Mouse (Mus musculus): ENCODE measurements around the gene Isg20l2. TPM values are rescaled to one million over a fixed set of nuclear protein-coding genes. Genes with fewer than 3 reads are reported as not detected.
"Not testable (repeated sequence)": the region's sequence is repeated elsewhere in the genome, so short reads cannot be mapped to it uniquely, and the experiment has no call there.

Isg20l2 gene
- polyA plus RNA-seq, 1 experiment from 2014 or later = 13.2 TPM

- WGBS (ENCODE audit: insufficient replicate concordance) = 87% methylated on average over 6 of the region's 6 CpGs
- H3K4me3 ChIP-seq (ENCODE audit: low read depth, low read length) = peak overlapping the region; percentile 91
- H3K36me3 ChIP-seq (replicated peaks; ENCODE audit: insufficient read depth, low read length) = no peaks in the 10 kb centered on the region
- H3K4me2 ChIP-seq (ENCODE audit: low read depth, low read length) = peak overlapping the region; percentile 81; the same call in 1 of the 2 replicates
- ATAC-seq (no peak), DNase-seq (no peak)
- no peaks in the 10 kb centered on the region for H3K27me3 ChIP-seq (ENCODE audit: insufficient read depth, low read length)
- H3K4me1 ChIP-seq (ENCODE audit: insufficient read depth) = peaks cover 19% of the 10 kb centered on the region
- H3K9me3 ChIP-seq (ENCODE audit: low read length) = no peaks in the 10 kb centered on the region; the same call in 1 of the 2 replicates
- H3K9ac ChIP-seq (replicated peaks) = no peak overlapping the region
- H3K27ac ChIP-seq (ENCODE audit: low read depth) = 0 out of 2 replicates have a peak overlapping the region, but pooled peaks have one; percentile 36
- TF ChIP-seq EP300 (IDR thresholded peaks at IDR 0.05; ENCODE audit: low read depth) = no peak
- no peak for TF ChIP-seq CTCF (IDR thresholded peaks at IDR 0.05; ENCODE audit: low read depth)
Measured at GRCm38 (mm10) chr3:87886416-87886815, 43.7 kb upstream of the Isg20l2 start.

- H3K9ac ChIP-seq (replicated peaks); H3K4me3 ChIP-seq (ENCODE audit: low read depth, low read length); H3K4me2 ChIP-seq (ENCODE audit: low read depth, low read length); H3K27ac ChIP-seq (ENCODE audit: low read depth); DNase-seq; H3K9me3 ChIP-seq (ENCODE audit: low read length); H3K36me3 ChIP-seq (replicated peaks; ENCODE audit: insufficient read depth, low read length); H3K27me3 ChIP-seq (ENCODE audit: insufficient read depth, low read length); ATAC-seq: not testable (repeated sequence)
- 70% methylated on average over 4 of the region's 4 CpGs for WGBS (ENCODE audit: insufficient replicate concordance)
- peak; percentile 51 for TF ChIP-seq CTCF (IDR thresholded peaks at IDR 0.05; ENCODE audit: low read depth)
- H3K4me1 ChIP-seq (ENCODE audit: insufficient read depth) = peaks cover 19% of the 10 kb centered on the region
Measured at GRCm38 (mm10) chr3:87887400-87887799, 42.7 kb upstream of the Isg20l2 start.

DNA sequence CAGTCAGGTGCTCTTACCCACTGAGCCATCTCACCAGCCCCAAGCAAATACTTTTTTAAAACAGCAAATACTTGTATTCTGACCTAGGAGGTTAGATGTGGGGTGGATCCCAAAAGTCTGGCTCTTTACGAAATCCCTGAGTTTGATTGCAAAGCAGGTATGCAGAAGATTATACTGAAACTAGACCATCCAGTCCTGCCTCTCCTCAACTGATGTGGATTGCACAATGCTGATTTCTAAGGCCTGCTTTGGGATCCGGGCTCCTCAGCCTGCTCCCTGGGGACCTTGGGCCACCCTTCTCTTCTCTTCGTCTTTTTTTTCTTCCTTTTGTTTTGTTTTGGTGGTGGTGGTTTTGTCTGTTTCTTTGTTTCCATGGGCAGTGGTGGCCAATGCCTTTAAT is 38.6 kb upstream of the Isg20l2 start:
- Histone ChIP-seq H3K27me3 (ENCODE audit: insufficient read depth, low read length) (no peaks in the 10 kb centered on the region), H3K4me3 (ENCODE audit: low read depth, low read length) (no peak overlapping the region), H3K9ac (replicated peaks) (no peak overlapping the region), H3K4me1 (ENCODE audit: insufficient read depth) (0 out of 2 replicates have a peak, but pooled peaks cover 3% of the 10 kb centered on the region), H3K9me3 (ENCODE audit: low read length) (no peaks in the 10 kb centered on the region; the same call in 1 of the 2 replicates), H3K27ac (ENCODE audit: low read depth) (no peak overlapping the region), H3K4me2 (ENCODE audit: low read depth, low read length) (no peak overlapping the region), H3K36me3 (replicated peaks; ENCODE audit: insufficient read depth, low read length) (no peaks in the 10 kb centered on the region)
- ATAC-seq (no peak), DNase-seq (no peak)
- 70% methylated on average over 3 of the region's 3 CpGs for WGBS (ENCODE audit: insufficient replicate concordance)
- no peak for TF ChIP-seq CTCF (IDR thresholded peaks at IDR 0.05; ENCODE audit: low read depth)
- TF ChIP-seq EP300 (IDR thresholded peaks at IDR 0.05; ENCODE audit: low read depth) = no peak

DNA sequence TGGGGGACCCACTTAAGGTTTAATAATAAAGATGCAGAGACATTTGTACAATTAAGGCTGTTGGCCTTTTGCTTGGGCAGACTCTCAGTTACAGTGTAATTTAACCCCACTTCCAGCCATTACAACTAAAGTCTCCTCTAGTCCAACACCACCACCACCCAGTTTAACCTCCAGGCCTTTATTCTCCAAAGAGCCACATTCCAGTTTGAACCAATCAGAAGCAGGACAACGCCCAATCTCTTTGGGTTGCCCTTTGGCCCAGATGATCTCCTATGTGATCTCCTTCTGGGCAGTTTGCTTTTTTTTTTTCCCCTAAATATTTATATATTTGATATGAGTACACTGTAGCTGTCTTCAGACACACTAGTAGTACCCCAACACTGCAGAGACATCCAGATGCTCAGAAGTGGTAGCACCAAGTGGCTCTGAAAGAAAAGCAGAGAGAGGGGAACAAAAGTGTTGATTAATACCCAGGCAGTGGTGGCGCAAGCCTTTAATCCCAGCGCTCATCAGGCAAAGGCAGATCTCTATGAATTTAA is 36.7 kb upstream of the Isg20l2 start:
- no peak overlapping the region for H3K4me2 ChIP-seq (ENCODE audit: low read depth, low read length)
- DNase-seq = no peak
- no peaks in the 10 kb centered on the region for H3K27me3 ChIP-seq (ENCODE audit: insufficient read depth, low read length)
- no peaks in the 10 kb centered on the region for H3K36me3 ChIP-seq (replicated peaks; ENCODE audit: insufficient read depth, low read length)
- H3K4me1 ChIP-seq (ENCODE audit: insufficient read depth) = 0 out of 2 replicates have a peak, but pooled peaks cover 3% of the 10 kb centered on the region
- ATAC-seq = no peak
- no peak overlapping the region for H3K4me3 ChIP-seq (ENCODE audit: low read depth, low read length)
- TF ChIP-seq CTCF (IDR thresholded peaks at IDR 0.05; ENCODE audit: low read depth) (no peak), EP300 (IDR thresholded peaks at IDR 0.05; ENCODE audit: low read depth) (no peak)
- H3K27ac ChIP-seq (ENCODE audit: low read depth) = no peak overlapping the region
- no peak overlapping the region for H3K9ac ChIP-seq (replicated peaks)
- H3K9me3 ChIP-seq (ENCODE audit: low read length) = no peaks in the 10 kb centered on the region; the same call in 1 of the 2 replicates
- WGBS (ENCODE audit: insufficient replicate concordance) = 70% methylated on average over 3 of the region's 3 CpGs

- Histone ChIP-seq H3K4me2 (ENCODE audit: low read depth, low read length) (no peak overlapping the region), H3K9me3 (ENCODE audit: low read length) (no peaks in the 10 kb centered on the region), H3K4me1 (ENCODE audit: insufficient read depth) (peaks cover 16% of the 10 kb centered on the region), H3K4me3 (ENCODE audit: low read depth, low read length) (no peak overlapping the region), H3K27ac (ENCODE audit: low read depth) (no peak overlapping the region), H3K9ac (replicated peaks) (no peak overlapping the region), H3K27me3 (ENCODE audit: insufficient read depth, low read length) (no peaks in the 10 kb centered on the region), H3K36me3 (replicated peaks; ENCODE audit: insufficient read depth, low read length) (no peaks in the 10 kb centered on the region)
- 76% methylated on average over 3 of the region's 3 CpGs for WGBS (ENCODE audit: insufficient replicate concordance)
- TF ChIP-seq CTCF (IDR thresholded peaks at IDR 0.05; ENCODE audit: low read depth) (no peak), EP300 (IDR thresholded peaks at IDR 0.05; ENCODE audit: low read depth) (no peak)
- ATAC-seq = no peak
- DNase-seq = peak; percentile 45
Measured at GRCm38 (mm10) chr3:87899266-87899665, 30.8 kb upstream of the Isg20l2 start.

- no peaks in the 10 kb centered on the region for H3K9me3 ChIP-seq (ENCODE audit: low read length)
Measured at GRCm38 (mm10) chr3:87899776-87900175, 30.3 kb upstream of the Isg20l2 start.

More at GRCm38 (mm10) chr3:87899776-87900175, 30.3 kb upstream of the Isg20l2 start:
- Histone ChIP-seq H3K4me1 (ENCODE audit: insufficient read depth) (peaks cover 16% of the 10 kb centered on the region), H3K4me2 (ENCODE audit: low read depth, low read length) (no peak overlapping the region), H3K36me3 (replicated peaks; ENCODE audit: insufficient read depth, low read length) (no peaks in the 10 kb centered on the region), H3K4me3 (ENCODE audit: low read depth, low read length) (no peak overlapping the region), H3K27me3 (ENCODE audit: insufficient read depth, low read length) (no peaks in the 10 kb centered on the region), H3K27ac (ENCODE audit: low read depth) (no peak overlapping the region), H3K9ac (replicated peaks) (no peak overlapping the region)
- TF ChIP-seq EP300 (IDR thresholded peaks at IDR 0.05; ENCODE audit: low read depth) = no peak
- TF ChIP-seq CTCF (IDR thresholded peaks at IDR 0.05; ENCODE audit: low read depth) = no peak
- ATAC-seq (no peak), DNase-seq (no peak)
- WGBS (ENCODE audit: insufficient replicate concordance) = 83% methylated on average over 3 of the region's 3 CpGs

All from liver, postnatal 0 days (tissue).